Mouse (Mus musculus) heart, postnatal 36 days (tissue): ENCODE data around the gene Gfod1. TPM values are rescaled to one million over a fixed set of nuclear protein-coding genes. Genes with fewer than 3 reads are reported as not detected.

ENCODE experiments used
- DNase-seq, 2 experiments: peaks; one replicate each; pipeline ENCODE4 v3.0.0; 2021 to 2022
- intact Hi-C: fragments of 180-260 bp; cut with DNase I; formaldehyde crosslinking; loops from one replicate; pipeline ENCODE4 v1.15.1; 2025
- total RNA-seq, 2 experiments: library from RNA; stranded (reverse); gene quantifications; 2 replicates each; pipeline ENCODE4 v1.2.3; 2021

Gfod1 gene
- total RNA-seq, 2 experiments from 2014 or later = 26.8 to 36.3 TPM

GRCm38 (mm10) chr13:43181104-43181503, 122.9 kb downstream of the Gfod1 start:
- DNase-seq = no peak
- intact Hi-C loops = loop anchor here (5.0 kb wide), 3 partner anchors 216 to 376 kb away; partner anchors contain the start of gene Nol7

GRCm38 (mm10) chr13:43177317-43177716, 126.7 kb downstream of the Gfod1 start:
- DNase-seq = no peak
- intact Hi-C loops = no loop called here

- no peak for DNase-seq
- intact Hi-C loops = no loop called here
These were observed 127.3 kb downstream of the Gfod1 start for GRCm38 (mm10) chr13:43176676-43177075.

DNA sequence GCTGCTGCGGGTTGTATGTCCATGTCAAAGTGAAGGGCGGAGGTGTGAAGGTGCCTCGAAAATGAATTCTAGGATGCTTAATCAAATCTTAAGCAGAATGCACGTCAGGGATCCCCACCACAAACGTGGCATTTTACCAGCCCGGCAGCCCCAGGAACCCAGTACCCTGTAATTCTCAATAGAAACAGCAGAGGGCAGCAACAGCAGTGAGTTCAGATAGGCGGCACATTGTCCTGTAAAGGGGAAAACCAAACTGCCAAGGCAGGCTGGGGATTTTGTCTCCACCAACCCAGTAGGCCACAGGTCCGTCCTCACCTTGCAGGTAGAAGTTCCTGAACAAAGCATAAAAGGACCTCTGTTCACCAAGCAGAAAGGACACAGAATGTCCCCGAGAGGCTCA, 130.7 kb downstream of the Gfod1 start:
- intact Hi-C loops = loop anchor here (5.0 kb wide), 1 partner anchor 564 kb away; no protein-coding TSS in a partner anchor
- DNase-seq = peak; percentile 80 to 82

DNA sequence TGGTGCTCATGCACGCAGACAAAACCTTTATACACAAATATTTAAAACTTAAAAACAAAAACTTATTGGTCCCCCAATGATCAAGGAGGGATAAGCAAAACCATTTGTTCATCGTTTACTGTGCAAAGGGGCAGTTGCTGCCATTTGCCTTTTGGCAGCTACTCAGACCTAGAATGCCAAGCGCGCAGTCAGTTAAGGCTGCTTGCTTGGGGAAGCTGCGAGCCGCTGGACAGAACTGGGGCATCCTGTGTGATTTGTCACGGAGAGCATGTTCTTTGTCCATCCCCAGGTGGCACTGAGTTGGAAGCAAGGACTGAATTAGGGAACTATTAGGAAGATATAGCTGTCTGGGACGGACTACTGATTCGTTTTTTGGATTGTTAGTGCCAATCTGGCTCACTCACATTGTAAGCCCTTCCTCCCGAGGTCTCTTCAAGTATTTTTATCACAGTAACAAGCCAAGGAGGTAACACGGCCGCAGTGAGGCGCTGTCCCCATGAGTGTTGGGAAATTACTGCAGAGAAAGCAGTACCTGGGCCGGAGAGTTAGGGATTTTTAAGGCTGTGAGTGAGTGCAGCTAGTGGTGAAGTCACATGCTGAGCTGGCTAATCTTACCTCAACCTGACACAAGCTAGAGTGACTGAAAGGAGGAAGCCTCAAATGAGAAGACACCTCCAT, 131.8 kb downstream of the Gfod1 start:
- intact Hi-C loops = loop anchor here (5.0 kb wide), 1 partner anchor 565 kb away; no protein-coding TSS in a partner anchor
- DNase-seq = no peak

GRCm38 (mm10) chr13:43171020-43171710, 132.8 kb downstream of the Gfod1 start, which contains the start of gene Tbc1d7:
Gene Tbc1d7 (minus strand): TSS chr13:43171501.
- intact Hi-C loops = loop anchor here (5.0 kb wide), 1 partner anchor 566 kb away; no protein-coding TSS in a partner anchor
- DNase-seq = peak; percentile 99

GRCm38 (mm10) chr13:43167721-43168120, 136.3 kb downstream of the Gfod1 start:
- DNase-seq = no peak
- intact Hi-C loops = no loop called here

DNA sequence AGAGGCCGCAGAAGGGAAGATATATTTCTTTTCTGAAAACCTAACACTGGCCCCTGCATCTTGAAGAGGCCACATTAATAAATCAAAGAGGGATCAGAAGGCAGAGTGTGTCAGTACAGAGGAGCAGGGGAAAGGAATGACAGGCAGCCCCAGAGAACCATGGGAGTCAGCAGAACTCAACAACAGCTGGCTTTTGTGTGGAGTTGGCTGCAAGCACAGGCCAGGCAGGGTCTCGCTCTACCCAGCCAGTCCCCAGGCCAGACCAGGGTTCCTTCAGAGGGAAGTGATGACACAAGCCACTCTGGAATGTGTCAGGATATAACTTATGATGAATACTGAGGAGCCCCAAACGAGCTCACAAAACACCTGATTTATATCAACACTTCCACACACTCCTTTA, 144.5 kb downstream of the Gfod1 start:
- intact Hi-C loops = no loop called here
- DNase-seq = peak in 1 of 2 experiments; percentile 14

GRCm38 (mm10) chr13:43158281-43158680, 145.7 kb downstream of the Gfod1 start:
- intact Hi-C loops = no loop called here
- no peak for DNase-seq

DNA sequence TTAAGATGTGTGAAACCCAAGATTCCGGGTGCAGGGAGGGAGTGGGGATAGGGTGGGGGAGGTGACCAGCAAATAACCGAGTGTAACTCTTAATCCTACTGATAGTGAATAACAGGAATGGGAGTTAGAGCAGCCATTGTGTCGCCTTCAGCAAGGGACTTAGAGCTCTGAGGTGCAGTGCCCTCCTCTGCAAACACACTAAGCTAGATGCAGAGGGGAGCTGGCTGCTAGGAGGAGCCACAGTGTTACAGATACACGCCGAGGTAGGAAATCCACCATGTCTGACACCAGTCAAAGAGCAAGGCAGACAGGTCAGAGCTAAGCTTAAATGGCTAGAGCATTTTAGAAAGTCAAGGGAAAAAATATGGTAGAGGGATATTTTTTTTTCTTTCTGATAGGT, 146.6 kb downstream of the Gfod1 start:
- intact Hi-C loops = no loop called here
- no peak for DNase-seq

- intact Hi-C loops = no loop called here
- peak in 1 of 2 experiments; percentile 14 for DNase-seq
These were observed 151.9 kb downstream of the Gfod1 start for GRCm38 (mm10) chr13:43152005-43152520.

- intact Hi-C loops = no loop called here
These were observed 154.3 kb downstream of the Gfod1 start for GRCm38 (mm10) chr13:43149661-43150060.

GRCm38 (mm10) chr13:43148692-43149091, 155.3 kb downstream of the Gfod1 start:
- intact Hi-C loops = no loop called here
- DNase-seq = no peak

More at GRCm38 (mm10) chr13:43149661-43150060, 154.3 kb downstream of the Gfod1 start:
- DNase-seq = no peak

DNA sequence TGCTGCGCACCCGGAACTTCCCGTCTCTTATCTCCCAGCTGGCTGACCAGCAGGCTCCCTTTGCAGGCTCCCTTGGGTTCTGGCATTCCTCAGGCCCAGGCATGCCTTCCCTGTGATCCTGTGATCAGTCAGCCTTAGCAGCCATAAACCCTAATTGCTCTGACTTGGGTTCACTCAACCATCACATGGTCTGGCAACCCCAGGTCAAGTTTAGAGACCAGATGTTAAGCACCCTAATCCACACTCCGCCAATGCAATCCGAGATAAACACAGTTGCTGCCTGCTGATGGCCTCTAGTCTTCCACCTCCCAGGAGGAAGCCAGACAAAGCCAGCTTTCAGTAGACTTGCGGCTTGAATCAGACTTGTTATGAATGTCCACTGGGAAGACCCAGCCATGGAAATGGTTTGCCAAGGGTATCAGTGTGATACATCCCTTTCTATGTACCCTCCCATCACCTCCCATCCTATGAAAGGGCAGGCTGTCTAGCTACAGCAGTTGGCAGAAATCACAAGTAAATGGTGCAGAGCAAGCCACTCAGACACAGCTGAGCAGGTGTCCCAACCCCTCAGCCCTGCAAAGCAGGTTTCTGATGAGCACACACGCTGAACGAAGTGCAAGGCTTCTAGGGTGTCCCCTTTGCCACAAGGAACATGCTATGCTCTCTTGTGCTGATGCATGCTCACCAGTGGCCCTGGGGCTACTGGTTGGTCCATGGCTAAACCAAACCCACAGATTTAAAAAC, 157.3 kb downstream of the Gfod1 start:
- DNase-seq = no peak
- intact Hi-C loops = no loop called here

Other genes with a start within 250 kb of the Gfod1 start
- gene Tbc1d7, start 132.7 kb downstream of the Gfod1 start, total RNA-seq = 10 to 100 TPM; 32.0 to 35.5 TPM
- gene Sirt5, start 61.3 kb upstream of the Gfod1 start, total RNA-seq = 10 to 100 TPM; 50.5 to 56.0 TPM
- gene Nol7, start 94.2 kb upstream of the Gfod1 start, total RNA-seq = 100 to 1,000 TPM; 102 to 122 TPM
- gene Ranbp9, start 177.1 kb upstream of the Gfod1 start, total RNA-seq = 10 to 100 TPM; 43.0 to 48.3 TPM